Mouse (Mus musculus): ENCODE data around the gene Myt1l.

DNA sequence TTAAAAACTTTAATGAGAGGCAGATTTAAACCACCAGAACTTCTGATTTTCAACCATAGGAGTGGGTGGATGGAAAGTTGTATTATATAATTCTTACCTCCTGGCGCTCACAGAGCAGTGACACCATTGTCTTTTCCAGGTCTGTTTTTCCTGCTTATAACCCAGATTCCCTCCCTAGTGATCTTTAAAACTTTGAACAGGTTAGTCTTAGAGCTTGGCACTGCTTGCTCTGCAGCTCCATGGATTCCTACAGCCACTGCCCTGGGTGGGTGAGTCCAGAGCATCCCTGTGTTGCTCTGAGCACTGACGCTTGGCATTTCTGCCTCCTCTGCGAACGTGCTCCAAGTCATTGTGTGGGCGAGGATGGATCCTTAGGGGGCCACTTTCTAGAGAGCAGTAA lies 43.4 kb downstream of the Myt1l start:
- TF ChIP-seq CTCF (IDR thresholded peaks at IDR 0.05) (no peak), EP300 (IDR thresholded peaks at IDR 0.05) (no peak)

Data from lung, postnatal 0 days (tissue).